Mouse (Mus musculus): Measurements from ENCODE around the gene Olfr828. TPM values are rescaled to one million over a fixed set of nuclear protein-coding genes. Genes with fewer than 3 reads are reported as not detected.

Olfr828 gene
- total RNA-seq (2021) = not detected

GRCm38 (mm10) chr9:18819426-18819825 lies at the start of gene Olfr828:
Gene Olfr828 (minus strand): TSS chr9:18819526.
- intact Hi-C loops (cut with DNase I) = no loop called here
- no peak for DNase-seq (ENCODE audit: low spot score in 2 of 2)

GRCm38 (mm10) chr9:18854633-18855032 lies 35.3 kb upstream of the Olfr828 start, which contains the start of gene Olfr829:
Gene Olfr829 (plus strand): TSS chr9:18854933.
- intact Hi-C loops (cut with DNase I) = no loop called here
- DNase-seq (ENCODE audit: low spot score in 2 of 2) = no peak

GRCm38 (mm10) chr9:18785316-18785715 lies 34.0 kb downstream of the Olfr828 start:
- intact Hi-C loops (cut with DNase I) = no loop called here
- DNase-seq (ENCODE audit: low spot score in 2 of 2) = no peak

GRCm38 (mm10) chr9:18779476-18779875 lies 39.9 kb downstream of the Olfr828 start:
- peak; percentile 1 to 44 for DNase-seq (ENCODE audit: low spot score in 2 of 2)
- intact Hi-C loops (cut with DNase I) = no loop called here

GRCm38 (mm10) chr9:18778981-18779380 lies 40.3 kb downstream of the Olfr828 start:
- no peak for DNase-seq (ENCODE audit: low spot score in 2 of 2)
- intact Hi-C loops (cut with DNase I) = no loop called here

Other genes starting within 250 kb of the Olfr828 start
- not detected for gene Muc16, start 145.0 kb downstream of the Olfr828 start, total RNA-seq (2021)
- gene Olfr24, start 55.5 kb downstream of the Olfr828 start, total RNA-seq (2021) = not detected
- not detected for gene Olfr829, start 35.4 kb upstream of the Olfr828 start, total RNA-seq (2021)
- not detected for gene Olfr830, start 55.2 kb upstream of the Olfr828 start, total RNA-seq (2021)
- gene Olfr832, start 117.6 kb upstream of the Olfr828 start, total RNA-seq (2021) = not detected
- gene Olfr834, start 168.5 kb upstream of the Olfr828 start, total RNA-seq (2021) = not detected
- not detected for gene Olfr835, start 213.2 kb upstream of the Olfr828 start, total RNA-seq (2021)